Mouse (Mus musculus) urinary bladder, postnatal 25 days (tissue): ENCODE measurements around the gene Anxa6.

Source experiments
- DNase-seq: peaks from one replicate; pipeline ENCODE4 v3.0.0; 2022; ENCODE audit warnings: low spot score

Anxa6 gene

GRCm38 (mm10) chr11:54929744-54930143 is 103.5 kb downstream of the Anxa6 start:
- no peak for DNase-seq

DNA sequence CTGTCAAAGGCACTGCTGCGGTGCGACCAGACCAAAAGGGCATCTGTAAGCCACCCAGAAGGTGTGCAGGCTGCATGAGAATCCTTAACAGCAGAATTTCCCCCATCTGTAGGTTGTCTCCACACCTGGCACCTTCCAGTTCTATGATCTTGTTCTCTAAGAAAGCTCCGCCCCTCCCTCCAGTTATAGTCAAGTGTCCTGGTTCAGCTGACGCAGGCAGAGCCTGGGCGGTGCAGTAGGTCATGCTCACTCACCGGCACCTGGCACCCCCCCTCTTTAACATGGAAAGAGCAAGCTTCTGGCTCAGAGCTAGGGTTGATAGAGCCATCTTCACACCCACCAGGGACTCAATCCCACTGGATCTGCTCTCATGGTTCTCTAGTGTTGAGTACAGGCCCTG is 104.0 kb downstream of the Anxa6 start:
- no peak for DNase-seq
